Mouse (Mus musculus) lung, adult 18-20 months (tissue): ENCODE results near the gene Slc22a5.
"Not testable (repeated sequence)": the region's sequence is repeated elsewhere in the genome, so short reads cannot be mapped to it uniquely, and the experiment has no call there.

Experiments used
- DNase-seq, 2 experiments: peaks; one replicate each; pipeline ENCODE4 v3.0.0; 2022; ENCODE audit warnings: mixed read lengths in 2 of 2

Slc22a5 gene

GRCm38 (mm10) chr11:53888242-53888641 is 3.2 kb downstream of the Slc22a5 start:
- DNase-seq = no peak

GRCm38 (mm10) chr11:53883287-53883686 is 8.2 kb downstream of the Slc22a5 start:
- DNase-seq = no peak

- not testable (repeated sequence) for DNase-seq
Observed at GRCm38 (mm10) chr11:53878096-53878495, 13.4 kb downstream of the Slc22a5 start.

- no peak for DNase-seq
Observed at GRCm38 (mm10) chr11:53876488-53876887, 15.0 kb downstream of the Slc22a5 start.

GRCm38 (mm10) chr11:53874706-53875105 is 16.8 kb downstream of the Slc22a5 start:
- DNase-seq = no peak

- DNase-seq = not testable (repeated sequence)
Observed at GRCm38 (mm10) chr11:53873909-53874704, 17.4 kb downstream of the Slc22a5 start.

GRCm38 (mm10) chr11:53871786-53872507 is 19.5 kb downstream of the Slc22a5 start:
- no peak for DNase-seq

GRCm38 (mm10) chr11:53869172-53869571 is 22.3 kb downstream of the Slc22a5 start:
- DNase-seq = no peak

GRCm38 (mm10) chr11:53868323-53868722 is 23.1 kb downstream of the Slc22a5 start:
- peak in 1 of 2 experiments; percentile 45 for DNase-seq

- not testable (repeated sequence) for DNase-seq
Observed at GRCm38 (mm10) chr11:53864724-53865310, 26.6 kb downstream of the Slc22a5 start.

GRCm38 (mm10) chr11:53860944-53861343 is 30.5 kb downstream of the Slc22a5 start:
- not testable (repeated sequence) for DNase-seq

- DNase-seq = peak; percentile 56 to 66
Observed at GRCm38 (mm10) chr11:53858761-53859580, 32.5 kb downstream of the Slc22a5 start, which contains the start of gene Gm12216. Gene Gm12216 (minus strand): TSS chr11:53859256.

GRCm38 (mm10) chr11:53858058-53858760 is 33.3 kb downstream of the Slc22a5 start:
- no peak for DNase-seq

GRCm38 (mm10) chr11:53853665-53854064 is 37.8 kb downstream of the Slc22a5 start:
- DNase-seq = peak; percentile 57 to 72

- peak; percentile 61 to 74 for DNase-seq
Observed at GRCm38 (mm10) chr11:53851795-53852194, 39.7 kb downstream of the Slc22a5 start.

GRCm38 (mm10) chr11:53849588-53850320 is 41.7 kb downstream of the Slc22a5 start:
- DNase-seq = peak; percentile 83 to 87

GRCm38 (mm10) chr11:53845680-53846079 is 45.8 kb downstream of the Slc22a5 start:
- DNase-seq = no peak

GRCm38 (mm10) chr11:53843106-53843505 is 48.4 kb downstream of the Slc22a5 start:
- DNase-seq = no peak

- DNase-seq = no peak
Observed at GRCm38 (mm10) chr11:53842161-53842581, 49.3 kb downstream of the Slc22a5 start.

- DNase-seq = no peak
Observed at GRCm38 (mm10) chr11:53841514-53841913, 49.9 kb downstream of the Slc22a5 start.
